Mouse (Mus musculus) C2C12 (cell line): ENCODE measurements around the gene Lzts2.

Experiments used
- CTCF ChIP-seq: IDR thresholded peaks from one replicate; pipeline ENCODE4 v1.5.1; 2011; ENCODE audit not compliant: control insufficient read depth, insufficient read depth, insufficient read length
- MAX ChIP-seq: IDR thresholded peaks from one replicate; pipeline ENCODE4 v1.6.1; 2011; ENCODE audit warnings: mild to moderate bottlenecking, control low read depth
- MYOG ChIP-seq: IDR thresholded peaks from one replicate; pipeline ENCODE4 v1.6.1; 2011; ENCODE audit not compliant: control insufficient read depth, insufficient read length; ENCODE audit errors: extremely low read depth

DNA sequence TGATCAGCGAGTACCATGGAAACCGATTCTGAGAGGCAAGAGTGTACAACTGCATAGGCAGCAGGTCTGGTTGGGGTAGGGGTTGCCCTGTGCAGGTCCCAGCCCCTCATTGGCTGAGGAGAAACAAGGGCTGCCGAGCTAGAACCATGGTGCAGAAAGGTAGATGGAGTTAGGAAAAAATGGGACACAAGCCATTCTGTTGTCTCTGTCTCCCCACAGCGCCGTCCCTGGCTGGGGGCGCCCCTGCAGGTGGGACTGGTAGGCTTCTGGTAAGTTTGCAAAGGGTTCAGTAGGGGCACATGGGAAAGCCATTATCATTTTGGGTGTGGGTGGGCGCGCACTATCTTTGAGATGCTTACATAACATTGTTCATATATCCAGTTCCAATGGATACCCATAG, 39.2 kb downstream of the Lzts2 start:
- TF ChIP-seq CTCF (no peak), MAX (no peak), MYOG (no peak)
